Mouse (Mus musculus): ENCODE results near the gene Il17re. TPM values are rescaled to one million over a fixed set of nuclear protein-coding genes. Genes with fewer than 3 reads are reported as not detected.

Gene Il17re
- polyA plus RNA-seq, 1 experiment from 2014 or later = not detected

DNA sequence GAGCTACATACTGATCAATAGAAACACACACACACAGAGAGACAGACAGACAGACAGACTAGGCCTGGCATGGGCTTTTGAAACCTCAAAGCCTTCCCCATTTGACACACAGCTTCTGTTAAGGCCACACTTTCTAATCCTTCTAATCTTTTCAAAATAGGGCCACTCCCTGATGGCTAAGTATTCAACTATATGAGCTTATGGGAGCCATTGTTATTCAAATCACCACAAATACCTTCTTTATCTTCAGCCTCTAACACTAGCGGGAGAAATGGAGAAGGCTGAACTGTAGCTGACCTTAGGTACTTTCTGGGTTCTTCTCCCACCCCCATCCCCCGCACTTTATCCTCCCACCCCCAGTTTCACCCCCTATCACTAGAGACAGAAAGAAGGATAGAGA is 44.5 kb downstream of the Il17re start:
- H3K27ac ChIP-seq (replicated peaks; ENCODE audit: low read depth, low read length) = no peak overlapping the region
- DNase-seq = no peak
- 0 out of 2 replicates have a peak, but pooled peaks cover 2% of the 10 kb centered on the region for H3K36me3 ChIP-seq (ENCODE audit: control insufficient read depth, insufficient read depth, low read length)
- 0 out of 2 replicates have a peak, but pooled peaks cover 9% of the 10 kb centered on the region for H3K4me1 ChIP-seq (ENCODE audit: control insufficient read depth, insufficient read depth, low read length)
- H3K4me3 ChIP-seq (replicated peaks; ENCODE audit: low read depth, low read length) = no peak overlapping the region
- no peaks in the 10 kb centered on the region for H3K9me3 ChIP-seq (ENCODE audit: control insufficient read depth, low read length)
- H3K4me2 ChIP-seq (ENCODE audit: low read length) = no peak overlapping the region
- 30% methylated on average over 2 of the region's 2 CpGs for WGBS
- H3K9ac ChIP-seq (replicated peaks; ENCODE audit: low read length) = no peak overlapping the region
- no peaks in the 10 kb centered on the region; the same call in 1 of the 2 replicates for H3K27me3 ChIP-seq (ENCODE audit: control insufficient read depth, insufficient read depth, low read length)
- no peak for ATAC-seq (ENCODE audit: low FRiP score, low TSS enrichment)

DNA sequence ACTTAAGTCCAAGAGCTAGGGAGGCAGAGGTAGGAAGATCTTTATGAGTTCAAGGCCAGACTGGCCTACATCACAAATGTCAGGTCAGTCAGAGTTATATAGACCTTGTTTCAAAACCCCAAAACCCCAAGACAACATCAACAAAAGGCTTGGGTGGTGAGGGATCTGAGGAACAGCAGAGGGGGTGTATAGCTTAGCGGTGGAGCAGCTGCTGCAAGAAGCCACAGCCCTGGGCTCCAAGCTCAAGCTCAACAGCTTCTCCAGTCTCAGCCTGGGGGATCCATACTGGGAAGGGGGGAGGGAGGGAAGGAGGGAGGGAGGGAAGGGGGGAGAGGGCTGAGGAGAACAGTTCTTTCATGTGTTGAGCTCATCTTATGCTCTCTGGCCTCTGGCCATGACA is 47.4 kb downstream of the Il17re start:
- 0 out of 2 replicates have a peak, but pooled peaks cover 7% of the 10 kb centered on the region for H3K4me1 ChIP-seq (ENCODE audit: control insufficient read depth, insufficient read depth, low read length)
- no peak overlapping the region for H3K4me3 ChIP-seq (replicated peaks; ENCODE audit: low read depth, low read length)
- DNase-seq (no peak), ATAC-seq (ENCODE audit: low FRiP score, low TSS enrichment) (no peak)
- no peaks in the 10 kb centered on the region for H3K36me3 ChIP-seq (ENCODE audit: control insufficient read depth, insufficient read depth, low read length)
- H3K4me2 ChIP-seq (ENCODE audit: low read length) = no peak overlapping the region
- H3K9ac ChIP-seq (replicated peaks; ENCODE audit: low read length) = no peak overlapping the region
- no peaks in the 10 kb centered on the region; the same call in 1 of the 2 replicates for H3K27me3 ChIP-seq (ENCODE audit: control insufficient read depth, insufficient read depth, low read length)
- 85% methylated on average over 1 of the region's 1 CpGs for WGBS
- no peaks in the 10 kb centered on the region for H3K9me3 ChIP-seq (ENCODE audit: control insufficient read depth, low read length)
- no peak overlapping the region for H3K27ac ChIP-seq (replicated peaks; ENCODE audit: low read depth, low read length)

DNA sequence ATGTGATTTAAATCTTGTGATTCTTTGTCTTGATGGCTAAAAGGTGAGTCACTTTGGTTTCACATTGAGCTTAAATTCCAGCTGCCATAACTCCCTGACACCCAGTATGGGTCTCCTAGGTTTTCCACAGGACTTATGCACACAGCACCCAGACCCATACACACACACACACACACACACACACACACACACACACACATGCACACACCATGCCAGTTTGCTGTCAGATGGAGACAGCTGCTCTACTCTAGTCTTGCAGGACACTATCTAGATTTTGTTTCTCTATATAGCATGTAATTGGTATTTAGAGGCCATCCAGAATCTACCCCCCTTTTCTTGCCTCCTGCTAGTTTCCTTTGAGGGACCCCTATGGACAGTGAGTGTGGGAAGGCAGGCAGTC is 48.8 kb downstream of the Il17re start:
- no peak overlapping the region for H3K27ac ChIP-seq (replicated peaks; ENCODE audit: low read depth, low read length)
- H3K4me2 ChIP-seq (ENCODE audit: low read length) = no peak overlapping the region
- H3K27me3 ChIP-seq (ENCODE audit: control insufficient read depth, insufficient read depth, low read length) = no peaks in the 10 kb centered on the region
- H3K4me3 ChIP-seq (replicated peaks; ENCODE audit: low read depth, low read length) = no peak overlapping the region
- 0 out of 2 replicates have a peak, but pooled peaks cover 2% of the 10 kb centered on the region for H3K36me3 ChIP-seq (ENCODE audit: control insufficient read depth, insufficient read depth, low read length)
- H3K9me3 ChIP-seq (ENCODE audit: control insufficient read depth, low read length) = no peaks in the 10 kb centered on the region
- H3K4me1 ChIP-seq (ENCODE audit: control insufficient read depth, insufficient read depth, low read length) = 0 out of 2 replicates have a peak, but pooled peaks cover 4% of the 10 kb centered on the region
- H3K9ac ChIP-seq (replicated peaks; ENCODE audit: low read length) = no peak overlapping the region
- no peak for ATAC-seq (ENCODE audit: low FRiP score, low TSS enrichment)
- DNase-seq = no peak

DNA sequence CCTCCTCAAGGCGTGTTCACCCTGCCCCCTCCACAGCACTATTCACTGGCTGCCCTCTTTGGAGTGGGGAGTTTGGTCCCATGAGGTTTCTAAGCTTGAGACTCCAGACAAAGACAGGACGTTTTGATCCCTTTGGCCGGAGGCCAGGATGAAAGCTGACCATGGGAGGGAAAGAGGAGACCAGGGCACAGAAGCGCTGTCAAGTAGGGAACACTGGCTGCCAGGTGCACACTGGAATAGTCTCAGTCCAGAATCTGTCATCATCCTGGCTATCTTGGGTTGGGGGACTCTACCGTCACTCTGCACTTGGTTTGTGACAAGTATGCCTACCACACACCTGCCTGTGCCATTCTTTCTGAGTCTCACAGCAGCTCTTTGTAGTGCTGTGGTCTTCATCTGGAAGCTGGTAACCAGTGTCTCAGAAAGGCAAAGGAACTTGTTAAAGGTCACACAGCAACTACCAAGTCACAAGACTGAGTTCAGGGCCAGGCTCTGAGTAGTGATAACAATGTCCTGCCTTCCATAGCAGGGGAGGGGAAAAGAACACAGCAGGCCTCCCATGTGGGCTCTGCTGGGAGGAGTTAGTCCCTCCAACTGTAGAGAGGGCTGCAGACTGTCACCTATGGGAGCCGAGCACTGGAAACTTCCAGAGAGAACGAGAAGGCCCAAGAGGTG is 50.1 kb downstream of the Il17re start:
- ATAC-seq (ENCODE audit: low FRiP score, low TSS enrichment) (no peak), DNase-seq (peak; percentile 31)
- no peak overlapping the region for H3K4me3 ChIP-seq (replicated peaks; ENCODE audit: low read depth, low read length)
- 61% methylated on average over 7 of the region's 7 CpGs for WGBS
- H3K4me1 ChIP-seq (ENCODE audit: control insufficient read depth, insufficient read depth, low read length) = no peaks in the 10 kb centered on the region
- no peak overlapping the region for H3K27ac ChIP-seq (replicated peaks; ENCODE audit: low read depth, low read length)
- no peaks in the 10 kb centered on the region for H3K9me3 ChIP-seq (ENCODE audit: control insufficient read depth, low read length)
- no peaks in the 10 kb centered on the region for H3K27me3 ChIP-seq (ENCODE audit: control insufficient read depth, insufficient read depth, low read length)
- H3K4me2 ChIP-seq (ENCODE audit: low read length) = no peak overlapping the region
- H3K36me3 ChIP-seq (ENCODE audit: control insufficient read depth, insufficient read depth, low read length) = peaks cover 6% of the 10 kb centered on the region
- H3K9ac ChIP-seq (replicated peaks; ENCODE audit: low read length) = no peak overlapping the region

DNA sequence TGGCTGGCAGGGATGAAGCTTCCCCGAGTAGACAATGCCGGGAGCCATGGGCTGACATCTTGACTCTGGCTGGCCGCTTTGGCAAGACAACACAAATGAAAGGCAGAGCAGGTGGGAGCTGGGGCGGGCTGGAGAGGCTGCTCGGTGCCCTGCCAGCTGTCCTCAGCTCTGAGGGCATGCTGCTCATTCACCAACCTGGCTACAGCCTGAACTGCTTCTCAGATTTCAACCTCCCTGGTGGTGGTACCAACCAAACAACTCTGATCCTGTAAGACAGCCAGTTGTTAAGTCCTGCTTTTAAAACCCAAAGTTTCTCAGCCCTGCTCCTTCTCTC is 50.6 kb downstream of the Il17re start:
- no peak for DNase-seq
- ATAC-seq (ENCODE audit: low FRiP score, low TSS enrichment) = no peak
- no peak overlapping the region for H3K27ac ChIP-seq (replicated peaks; ENCODE audit: low read depth, low read length)
- H3K36me3 ChIP-seq (ENCODE audit: control insufficient read depth, insufficient read depth, low read length) = peaks cover 11% of the 10 kb centered on the region
- no peaks in the 10 kb centered on the region for H3K4me1 ChIP-seq (ENCODE audit: control insufficient read depth, insufficient read depth, low read length)
- H3K9me3 ChIP-seq (ENCODE audit: control insufficient read depth, low read length) = no peaks in the 10 kb centered on the region
- no peaks in the 10 kb centered on the region for H3K27me3 ChIP-seq (ENCODE audit: control insufficient read depth, insufficient read depth, low read length)
- WGBS = 48% methylated on average over 5 of the region's 5 CpGs
- no peak overlapping the region for H3K4me2 ChIP-seq (ENCODE audit: low read length)
- H3K9ac ChIP-seq (replicated peaks; ENCODE audit: low read length) = no peak overlapping the region
- no peak overlapping the region for H3K4me3 ChIP-seq (replicated peaks; ENCODE audit: low read depth, low read length)

DNA sequence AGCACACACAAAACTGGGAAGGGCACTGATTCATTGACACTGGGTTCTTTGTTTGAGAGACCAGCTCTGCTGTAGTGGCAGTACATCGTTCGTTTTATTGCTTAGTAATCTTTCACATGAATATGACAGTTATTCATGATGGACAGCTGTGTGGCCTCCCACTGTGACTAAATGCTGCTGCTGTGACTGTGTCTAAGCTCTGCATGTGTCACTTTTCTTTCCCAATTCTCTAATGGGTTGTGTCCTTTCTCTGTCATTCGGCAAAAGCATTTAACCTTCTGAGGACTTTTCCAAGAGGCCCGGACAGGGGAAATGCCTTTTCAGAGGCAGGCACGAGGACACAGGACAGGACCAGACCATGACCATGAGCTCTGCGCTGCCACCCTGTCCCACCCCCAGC is 55.7 kb downstream of the Il17re start:
- 92% methylated on average over 6 of the region's 6 CpGs for WGBS
- H3K4me1 ChIP-seq (ENCODE audit: control insufficient read depth, insufficient read depth, low read length) = no peaks in the 10 kb centered on the region
- peaks cover 62% of the 10 kb centered on the region for H3K36me3 ChIP-seq (ENCODE audit: control insufficient read depth, insufficient read depth, low read length)

DNA sequence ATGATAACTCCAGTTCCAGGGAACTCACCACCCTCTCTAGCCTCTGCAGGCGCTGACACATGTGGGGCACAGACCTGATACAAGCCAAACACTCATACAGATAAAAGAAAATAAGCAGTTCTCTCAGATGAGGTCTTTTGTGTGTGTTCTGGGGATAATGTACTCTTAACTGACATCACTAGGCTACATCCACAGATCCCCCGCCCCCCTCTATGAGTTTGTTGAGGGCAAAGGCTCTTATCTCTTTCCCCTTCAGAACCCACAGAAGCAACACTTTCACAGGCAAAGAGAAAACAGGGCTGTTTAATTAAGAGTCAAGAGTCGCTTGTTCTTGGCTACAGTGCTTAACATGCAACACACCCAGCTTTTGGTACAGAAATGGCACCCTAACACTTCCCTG is 56.3 kb downstream of the Il17re start:
- H3K27ac ChIP-seq (replicated peaks; ENCODE audit: low read depth, low read length) = no peak overlapping the region
- peaks cover 68% of the 10 kb centered on the region for H3K36me3 ChIP-seq (ENCODE audit: control insufficient read depth, insufficient read depth, low read length)
- DNase-seq (no peak), ATAC-seq (ENCODE audit: low FRiP score, low TSS enrichment) (no peak)
- H3K9ac ChIP-seq (replicated peaks; ENCODE audit: low read length) = no peak overlapping the region
- WGBS = 97% methylated on average over 3 of the region's 3 CpGs
- H3K9me3 ChIP-seq (ENCODE audit: control insufficient read depth, low read length) = no peaks in the 10 kb centered on the region
- H3K4me3 ChIP-seq (replicated peaks; ENCODE audit: low read depth, low read length) = no peak overlapping the region
- H3K27me3 ChIP-seq (ENCODE audit: control insufficient read depth, insufficient read depth, low read length) = no peaks in the 10 kb centered on the region
- no peaks in the 10 kb centered on the region for H3K4me1 ChIP-seq (ENCODE audit: control insufficient read depth, insufficient read depth, low read length)
- no peak overlapping the region for H3K4me2 ChIP-seq (ENCODE audit: low read length)

More for the DNA sequence above, 55.7 kb downstream of the Il17re start:
- no peak overlapping the region for H3K27ac ChIP-seq (replicated peaks; ENCODE audit: low read depth, low read length)
- no peaks in the 10 kb centered on the region for H3K9me3 ChIP-seq (ENCODE audit: control insufficient read depth, low read length)
- no peak overlapping the region for H3K9ac ChIP-seq (replicated peaks; ENCODE audit: low read length)
- H3K4me3 ChIP-seq (replicated peaks; ENCODE audit: low read depth, low read length) = no peak overlapping the region
- no peak for DNase-seq
- ATAC-seq (ENCODE audit: low FRiP score, low TSS enrichment) = no peak
- no peak overlapping the region for H3K4me2 ChIP-seq (ENCODE audit: low read length)
- H3K27me3 ChIP-seq (ENCODE audit: control insufficient read depth, insufficient read depth, low read length) = no peaks in the 10 kb centered on the region

DNA sequence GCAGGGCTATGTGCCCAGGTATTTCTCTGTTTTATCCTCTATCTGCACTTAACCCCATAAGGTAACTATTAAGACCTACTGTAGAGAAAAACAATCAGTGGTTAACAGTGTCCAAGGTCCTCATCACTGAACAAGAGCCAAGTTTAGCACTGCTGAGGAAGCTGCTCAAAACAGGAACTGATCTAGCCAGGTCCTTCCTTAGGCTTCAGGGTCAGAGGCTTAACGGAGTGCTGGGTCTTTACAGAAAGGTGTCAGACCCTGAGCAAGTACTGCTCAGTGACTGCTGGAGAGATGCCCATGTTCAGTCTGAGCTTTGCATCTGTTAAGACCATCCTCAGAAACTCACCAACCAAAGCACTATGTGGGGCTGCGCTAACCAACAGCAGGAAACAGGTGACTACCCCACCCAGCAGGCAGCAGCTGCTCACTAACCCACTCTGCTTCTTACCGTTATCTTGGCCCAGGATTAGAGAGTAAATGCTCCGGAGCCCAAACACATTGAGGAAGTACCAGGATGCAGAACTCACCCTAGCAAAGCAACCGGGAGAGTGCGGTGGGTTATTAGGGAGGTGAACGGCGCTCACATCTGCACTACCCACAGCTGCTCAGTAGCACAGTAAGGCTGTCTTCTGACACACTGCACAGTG is 59.3 kb downstream of the Il17re start:
- no peak overlapping the region for H3K9ac ChIP-seq (replicated peaks; ENCODE audit: low read length)
- no peaks in the 10 kb centered on the region for H3K4me1 ChIP-seq (ENCODE audit: control insufficient read depth, insufficient read depth, low read length)
- no peak overlapping the region for H3K4me3 ChIP-seq (replicated peaks; ENCODE audit: low read depth, low read length)
- H3K36me3 ChIP-seq (ENCODE audit: control insufficient read depth, insufficient read depth, low read length) = peaks cover 88% of the 10 kb centered on the region
- ATAC-seq (ENCODE audit: low FRiP score, low TSS enrichment) = no peak
- no peaks in the 10 kb centered on the region for H3K9me3 ChIP-seq (ENCODE audit: control insufficient read depth, low read length)
- H3K4me2 ChIP-seq (ENCODE audit: low read length) = no peak overlapping the region
- H3K27me3 ChIP-seq (ENCODE audit: control insufficient read depth, insufficient read depth, low read length) = no peaks in the 10 kb centered on the region
- H3K27ac ChIP-seq (replicated peaks; ENCODE audit: low read depth, low read length) = no peak overlapping the region
- DNase-seq = no peak
- WGBS = 98% methylated on average over 8 of the region's 8 CpGs
